In genomic region chr8:125285966-125286681, GRCm38 (mm10) we compare ENCODE assay signal across 8 mouse cellular contexts.
DNase-seq lines count a peak whose midpoint lies in the region; ATAC-seq lines count a peak whose summit lies in the region.

No protein-coding gene starts in this region.

- H3K9ac ChIP-seq in embryonic facial prominence, embryonic 12.5 days, result no peak overlapping the region
- H3K9ac ChIP-seq in heart, embryonic 15.5 days, result 0 out of 2 replicates have a peak overlapping the region, but pooled peaks have one; percentile 29
- no peak overlapping the region for H3K9ac ChIP-seq in liver, embryonic 11.5 days (ENCODE audit: low read depth, low read length)
- H3K9ac ChIP-seq in forebrain, embryonic 13.5 days, result no peak overlapping the region

- H3K9me3 ChIP-seq in embryonic facial prominence, embryonic 12.5 days, result no peaks in the 10 kb centered on the region
- H3K9me3 ChIP-seq in heart, embryonic 15.5 days (replicated peaks), result no peaks in the 10 kb centered on the region
- no peaks in the 10 kb centered on the region for H3K9me3 ChIP-seq in liver, embryonic 11.5 days (ENCODE audit: control insufficient read depth, low read length)
- no peaks in the 10 kb centered on the region for H3K9me3 ChIP-seq in forebrain, embryonic 13.5 days (replicated peaks)

- H3K4me3 ChIP-seq in embryonic facial prominence, embryonic 12.5 days, result no peak overlapping the region
- no peak overlapping the region for H3K4me3 ChIP-seq in heart, embryonic 15.5 days
- H3K4me3 ChIP-seq in liver, embryonic 11.5 days (ENCODE audit: low read depth, low read length), result no peak overlapping the region
- no peak overlapping the region for H3K4me3 ChIP-seq in forebrain, embryonic 13.5 days

- H3K36me3 ChIP-seq in embryonic facial prominence, embryonic 12.5 days, result no peaks in the 10 kb centered on the region
- H3K36me3 ChIP-seq in heart, embryonic 15.5 days, result no peaks in the 10 kb centered on the region
- no peaks in the 10 kb centered on the region for H3K36me3 ChIP-seq in liver, embryonic 11.5 days (ENCODE audit: control insufficient read depth, insufficient read depth, low read length)
- no peaks in the 10 kb centered on the region for H3K36me3 ChIP-seq in forebrain, embryonic 13.5 days (ENCODE audit: poor library complexity, severe bottlenecking)

- no peaks in the 10 kb centered on the region for H3K27me3 ChIP-seq in embryonic facial prominence, embryonic 12.5 days
- no peaks in the 10 kb centered on the region for H3K27me3 ChIP-seq in heart, embryonic 15.5 days
- no peaks in the 10 kb centered on the region for H3K27me3 ChIP-seq in liver, embryonic 11.5 days (replicated peaks; ENCODE audit: control insufficient read depth, insufficient read depth, low read length)
- H3K27me3 ChIP-seq in forebrain, embryonic 13.5 days, result no peaks in the 10 kb centered on the region

- no peak overlapping the region for H3K4me2 ChIP-seq in embryonic facial prominence, embryonic 12.5 days (replicated peaks)
- peak overlapping the region; percentile 31 for H3K4me2 ChIP-seq in heart, embryonic 15.5 days
- 0 out of 2 replicates have a peak overlapping the region, but pooled peaks have one; percentile 6 for H3K4me2 ChIP-seq in liver, embryonic 11.5 days
- no peak overlapping the region for H3K4me2 ChIP-seq in forebrain, embryonic 13.5 days

- WGBS in embryonic facial prominence, embryonic 12.5 days, result 55% methylated on average over 12 of the region's 12 CpGs
- WGBS in heart, embryonic 15.5 days, result 36% methylated on average over 12 of the region's 12 CpGs
- WGBS in liver, embryonic 11.5 days, result 54% methylated on average over 12 of the region's 12 CpGs
- 82% methylated on average over 12 of the region's 12 CpGs for WGBS in forebrain, embryonic 13.5 days

- peak; percentile 25 for DNase-seq in right cerebral cortex, adult 18-20 months
- DNase-seq in right cerebral cortex, postnatal 36 days (ENCODE audit: low spot score in 2 of 2), result no peak
- DNase-seq in liver, embryonic 11.5 days (ENCODE audit: low spot score), result no peak
- peak; percentile 81 for DNase-seq in testis, postnatal 10 days (ENCODE audit: low spot score)
- DNase-seq in embryo, embryonic 10 days (ENCODE audit: low spot score), result no peak

- H3K4me1 ChIP-seq in embryonic facial prominence, embryonic 12.5 days, result peaks cover 38% of the 10 kb centered on the region
- H3K4me1 ChIP-seq in heart, embryonic 15.5 days (replicated peaks), result peaks cover 56% of the 10 kb centered on the region
- peaks cover 13% of the 10 kb centered on the region for H3K4me1 ChIP-seq in liver, embryonic 11.5 days (replicated peaks; ENCODE audit: control insufficient read depth, insufficient read depth, low read length)
- H3K4me1 ChIP-seq in forebrain, embryonic 13.5 days, result no peaks in the 10 kb centered on the region

- peak overlapping the region; percentile 75; the same call in 1 of the 2 replicates for H3K27ac ChIP-seq in embryonic facial prominence, embryonic 12.5 days
- H3K27ac ChIP-seq in heart, embryonic 15.5 days, result peak overlapping the region; percentile 84
- H3K27ac ChIP-seq in liver, embryonic 11.5 days (ENCODE audit: low read depth, low read length), result no peak overlapping the region
- no peak overlapping the region for H3K27ac ChIP-seq in forebrain, embryonic 13.5 days

- no peak for ATAC-seq in embryonic facial prominence, embryonic 12.5 days (ENCODE audit: insufficient number of reproducible peaks, insufficient read depth, low FRiP score, low TSS enrichment)
- ATAC-seq in heart, embryonic 15.5 days (replicated peaks; ENCODE audit: insufficient number of reproducible peaks, insufficient read depth, low FRiP score, low read depth), result peak; percentile 56; the same call in 1 of the 2 replicates
- no peak for ATAC-seq in liver, embryonic 11.5 days (replicated peaks; ENCODE audit: low FRiP score)
- ATAC-seq in forebrain, embryonic 13.5 days, result no peak

Comparison
In these comparisons a context has a peak if more than half of its experiments do, and no peak if none do; other contexts are left out.
1. DNase-seq: peak in right cerebral cortex, adult 18-20 months (single experiment) and testis, postnatal 10 days (single experiment); none in right cerebral cortex, postnatal 36 days (0 of 2), liver, embryonic 11.5 days (single experiment) and embryo, embryonic 10 days (single experiment).
2. H3K27ac ChIP-seq: peak in embryonic facial prominence, embryonic 12.5 days (single experiment) and heart, embryonic 15.5 days (single experiment); none in liver, embryonic 11.5 days (single experiment) and forebrain, embryonic 13.5 days (single experiment).
3. H3K4me2 ChIP-seq: peak in heart, embryonic 15.5 days (single experiment) and liver, embryonic 11.5 days (single experiment); none in embryonic facial prominence, embryonic 12.5 days (single experiment) and forebrain, embryonic 13.5 days (single experiment).